Mouse (Mus musculus): ENCODE results near the gene 4930572O03Rik.
"Not testable (repeated sequence)": the region's sequence is repeated elsewhere in the genome, so short reads cannot be mapped to it uniquely, and the experiment has no call there.

4930572O03Rik gene

GRCm38 (mm10) chr5:15616195-15616594, 40.7 kb downstream of the 4930572O03Rik start:
- not testable (repeated sequence) for DNase-seq

DNA sequence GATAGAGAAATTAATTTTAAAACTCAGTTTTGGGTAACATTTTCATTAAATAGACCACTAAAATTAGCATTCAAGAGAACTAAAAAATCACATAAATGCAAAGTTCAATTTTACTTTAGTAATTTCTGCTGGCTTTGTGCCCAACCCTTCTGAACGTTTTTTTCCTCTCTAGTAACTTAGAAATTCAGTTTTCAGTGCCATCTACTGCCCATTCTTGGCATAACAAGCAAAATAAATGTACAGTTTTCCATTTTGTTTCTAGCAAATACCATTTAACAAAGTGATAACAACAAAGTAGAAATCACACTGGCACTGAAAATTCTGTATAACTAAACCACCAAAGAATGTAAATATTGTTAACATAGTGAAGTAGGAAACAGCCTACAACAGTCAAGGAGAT, 46.2 kb downstream of the 4930572O03Rik start:
- peak in 1 of 2 experiments; percentile 26 for DNase-seq

- peak; percentile 6 to 39 for DNase-seq
Observed at GRCm38 (mm10) chr5:15606677-15607076, 50.2 kb downstream of the 4930572O03Rik start.

DNA sequence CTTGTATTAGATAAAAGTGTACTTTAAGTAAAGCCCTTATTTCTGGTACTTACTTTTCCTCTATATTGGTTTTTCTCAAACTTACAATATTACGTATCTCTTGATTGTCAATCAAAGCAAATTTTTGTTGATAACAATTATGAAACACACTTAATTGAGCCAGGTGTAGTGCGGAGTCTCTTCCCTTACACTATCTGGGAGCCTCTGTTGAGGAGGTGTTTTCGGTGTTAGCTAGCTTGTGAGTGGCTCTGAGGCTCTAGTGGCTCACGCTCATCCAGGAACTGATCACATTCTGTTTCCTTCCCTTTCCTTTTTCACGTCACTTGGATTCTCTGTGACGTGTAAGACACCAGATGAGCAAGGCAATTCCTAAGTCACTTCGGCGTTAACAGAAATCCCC, 53.3 kb downstream of the 4930572O03Rik start:
- not testable (repeated sequence) for DNase-seq

GRCm38 (mm10) chr5:15603008-15603407, 53.9 kb downstream of the 4930572O03Rik start:
- DNase-seq, result not testable (repeated sequence)

GRCm38 (mm10) chr5:15602424-15602947, 54.4 kb downstream of the 4930572O03Rik start:
- DNase-seq, result not testable (repeated sequence)
